In the genomic region with DNA sequence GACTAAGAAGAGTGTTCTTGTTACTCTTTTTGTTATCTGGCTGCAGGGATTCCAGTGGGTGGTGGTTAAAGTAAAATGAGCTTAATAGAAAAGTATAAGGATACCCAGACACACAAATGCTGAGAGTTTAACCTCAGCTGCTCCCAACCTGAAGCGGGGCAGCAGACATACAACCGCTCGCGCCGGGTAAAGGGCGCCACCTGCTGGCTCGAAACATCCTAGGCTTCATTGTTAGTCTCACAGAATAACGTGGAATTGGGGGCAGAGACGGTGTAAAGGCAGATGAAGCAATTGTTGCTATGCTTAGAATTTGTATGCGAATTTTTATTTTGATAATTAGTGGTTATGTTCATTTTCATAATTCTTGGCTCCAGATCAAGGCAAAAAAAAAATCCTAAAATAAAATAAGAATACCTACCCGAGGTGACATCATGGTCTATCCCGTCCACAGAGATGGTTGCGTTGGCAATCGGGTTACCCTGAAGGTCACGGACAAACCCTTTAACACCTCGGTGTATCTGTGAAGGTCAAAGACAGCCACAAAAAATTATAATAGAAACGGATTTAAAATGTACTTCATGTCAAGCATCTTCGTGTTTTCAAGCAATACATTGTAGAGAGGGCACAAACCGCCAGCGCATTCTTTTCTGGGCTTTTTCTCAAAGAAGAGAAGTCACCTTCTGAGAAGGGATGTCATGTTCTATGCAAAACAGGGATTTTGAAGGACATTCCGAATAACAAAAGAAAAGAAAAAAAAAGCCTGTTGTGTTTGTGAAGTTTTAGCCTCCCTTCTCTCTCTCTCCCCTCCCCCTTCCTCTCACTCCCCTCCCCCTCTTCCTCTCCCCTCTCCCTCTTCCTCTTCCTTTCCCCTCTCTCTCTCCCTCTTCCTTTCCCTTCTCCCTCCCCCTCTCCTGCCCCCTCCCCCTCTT, we compare ENCODE assay signal across 8 mouse cellular contexts.
DNase-seq lines count a peak whose midpoint lies in the region; ATAC-seq and TF ChIP-seq lines count a peak whose summit lies in the region.

No protein-coding gene starts in this region.

- H3K9ac ChIP-seq in heart, embryonic 16.5 days (ENCODE audit: low read length) = no peak overlapping the region
- H3K9ac ChIP-seq in liver, postnatal 0 days (replicated peaks) = no peak overlapping the region
- H3K9ac ChIP-seq in neural tube, embryonic 15.5 days (replicated peaks) = no peak overlapping the region

- peak; percentile 79 for TF ChIP-seq CTCF in liver, postnatal 0 days (IDR thresholded peaks at IDR 0.05; ENCODE audit: low read depth)

- no peaks in the 10 kb centered on the region for H3K9me3 ChIP-seq in heart, embryonic 16.5 days (replicated peaks; ENCODE audit: control insufficient read depth, low read length)
- H3K9me3 ChIP-seq in liver, postnatal 0 days (ENCODE audit: low read length) = no peaks in the 10 kb centered on the region
- no peaks in the 10 kb centered on the region for H3K9me3 ChIP-seq in neural tube, embryonic 15.5 days (replicated peaks)

- ATAC-seq in heart, embryonic 16.5 days (replicated peaks; ENCODE audit: extremely low read depth, insufficient read depth, low FRiP score) = 0 out of 2 replicates have a peak, but pooled peaks have one; percentile 52
- no peak for ATAC-seq in liver, postnatal 0 days
- ATAC-seq in neural tube, embryonic 15.5 days (ENCODE audit: low FRiP score) = peak; percentile 56; the same call in 1 of the 2 replicates

- 0 out of 2 replicates have a peak, but pooled peaks cover 2% of the 10 kb centered on the region for H3K4me1 ChIP-seq in heart, embryonic 16.5 days (ENCODE audit: control insufficient read depth, insufficient read depth, low read length)
- no peaks in the 10 kb centered on the region for H3K4me1 ChIP-seq in liver, postnatal 0 days (ENCODE audit: insufficient read depth)
- no peaks in the 10 kb centered on the region for H3K4me1 ChIP-seq in neural tube, embryonic 15.5 days

- WGBS in heart, embryonic 16.5 days = 32% methylated on average over 21 of the region's 21 CpGs
- WGBS in liver, postnatal 0 days (ENCODE audit: insufficient replicate concordance) = 33% methylated on average over 21 of the region's 21 CpGs
- 40% methylated on average over 21 of the region's 21 CpGs for WGBS in neural tube, embryonic 15.5 days

- no peak overlapping the region for H3K4me3 ChIP-seq in heart, embryonic 16.5 days (ENCODE audit: low read length)
- no peak overlapping the region for H3K4me3 ChIP-seq in liver, postnatal 0 days (ENCODE audit: low read depth, low read length)
- no peak overlapping the region for H3K4me3 ChIP-seq in neural tube, embryonic 15.5 days (replicated peaks)

- H3K4me2 ChIP-seq in heart, embryonic 16.5 days (ENCODE audit: low read depth, low read length) = no peak overlapping the region
- no peak overlapping the region for H3K4me2 ChIP-seq in liver, postnatal 0 days (ENCODE audit: low read depth, low read length)
- H3K4me2 ChIP-seq in neural tube, embryonic 15.5 days = no peak overlapping the region

- TF ChIP-seq EP300 in liver, postnatal 0 days (IDR thresholded peaks at IDR 0.05; ENCODE audit: low read depth) = no peak

- no peak overlapping the region for H3K27ac ChIP-seq in heart, embryonic 16.5 days (ENCODE audit: low read length)
- H3K27ac ChIP-seq in liver, postnatal 0 days (ENCODE audit: low read depth) = no peak overlapping the region
- no peak overlapping the region for H3K27ac ChIP-seq in neural tube, embryonic 15.5 days (replicated peaks)

- DNase-seq in CD4-positive helper T cell, adult 2 months (ENCODE audit: low read depth, low spot score) = peak; percentile 33
- peak; percentile 72 to 76 for DNase-seq in adrenal gland, adult 18-20 months (ENCODE audit: low spot score in 2 of 2)
- peak; percentile 81 for DNase-seq in embryo, embryonic 11 days
- DNase-seq in kidney, postnatal 14 days = peak; percentile 79
- peak; percentile 71 for DNase-seq in liver, postnatal 0 days
- DNase-seq in urinary bladder, adult 2 months (ENCODE audit: low spot score) = peak; percentile 55

- 0 out of 2 replicates have a peak, but pooled peaks cover 2% of the 10 kb centered on the region for H3K36me3 ChIP-seq in heart, embryonic 16.5 days (ENCODE audit: control insufficient read depth, insufficient read depth)
- H3K36me3 ChIP-seq in liver, postnatal 0 days (replicated peaks; ENCODE audit: insufficient read depth, low read length) = no peaks in the 10 kb centered on the region
- peaks cover 35% of the 10 kb centered on the region for H3K36me3 ChIP-seq in neural tube, embryonic 15.5 days

- no peaks in the 10 kb centered on the region for H3K27me3 ChIP-seq in heart, embryonic 16.5 days (ENCODE audit: control insufficient read depth, insufficient read depth, low read length)
- no peaks in the 10 kb centered on the region for H3K27me3 ChIP-seq in liver, postnatal 0 days (ENCODE audit: insufficient read depth, low read length)
- H3K27me3 ChIP-seq in neural tube, embryonic 15.5 days (replicated peaks) = no peaks in the 10 kb centered on the region
